Mouse (Mus musculus) thymus, adult 2 months (tissue): ENCODE measurements around the gene Crtam.

Experiments
- CTCF ChIP-seq: fragments of 200-500 bp; IDR thresholded peaks from 2 replicates; pipeline ENCODE4 v1.5.1; 2012; ENCODE audit warnings: mild to moderate bottlenecking, control low read depth, low read length, moderate library complexity, borderline replicate concordance; ENCODE audit not compliant: control insufficient read depth, poor library complexity, insufficient read depth; ENCODE audit errors: extremely low read depth
- POLR2A ChIP-seq: fragments of 200-500 bp; IDR thresholded peaks from 2 replicates; pipeline ENCODE4 v1.6.1; 2012; ENCODE audit warnings: mild to moderate bottlenecking, low read length, control low read depth, moderate library complexity; ENCODE audit not compliant: control insufficient read depth, poor library complexity, insufficient read depth; ENCODE audit errors: extremely low read depth

GRCm38 (mm10) chr9:41048820-41049219 lies 44.4 kb upstream of the Crtam start:
- TF ChIP-seq CTCF (no peak), POLR2A (no peak)
